Mouse (Mus musculus) liver, embryonic 14.5 days (tissue): ENCODE results near the gene Nudt9. TPM values are rescaled to one million over a fixed set of nuclear protein-coding genes. Genes with fewer than 3 reads are reported as not detected.

ENCODE experiments used
- ATAC-seq: fragments of 200-750 bp; cut with Nextera tagmentation; 2 replicates; pipeline ENCODE4 v1.8.0; 2017; ENCODE audit warnings: moderate number of reproducible peaks, mild to moderate bottlenecking, moderate library complexity; ENCODE audit not compliant: insufficient read depth
- DNase-seq, 3 experiments: peaks; one replicate each; pipeline ENCODE4 v3.0.0-alpha.2; 2012 to 2013; ENCODE audit warnings: low read depth in 3 of 3, low spot score in 3 of 3
- H3K27ac ChIP-seq: fragments of 300-500 bp; sonication (generic); 2 replicates; pipeline ENCODE4 v1.5.1; 2014; ENCODE audit warnings: moderate library complexity, mild to moderate bottlenecking, control low read depth, inconsistent platforms
- H3K27me3 ChIP-seq: fragments of 300-500 bp; sonication (generic); 2 replicates; pipeline ENCODE4 v1.6.1; 2014; ENCODE audit warnings: mild to moderate bottlenecking, low read length, moderate library complexity; ENCODE audit not compliant: control insufficient read depth, insufficient read depth
- H3K36me3 ChIP-seq: fragments of 300-500 bp; sonication (generic); replicated peaks from 2 replicates; pipeline ENCODE4 v1.6.1; 2014; ENCODE audit warnings: low read depth; ENCODE audit not compliant: control insufficient read depth, insufficient read depth
- H3K4me1 ChIP-seq, 2 experiments: fragments of 200-500 bp in 1 of 2; fragments of 300-500 bp in 1 of 2; sonication (generic) in 1 of 2; replicated peaks; 2 replicates each; pipeline ENCODE4 v1.6.1; 2012 to 2014; ENCODE audit warnings: antibody characterized with exemption in 1 of 2, inconsistent platforms in 1 of 2, low read length in 1 of 2; ENCODE audit not compliant: control insufficient read depth in 2 of 2, insufficient read depth in 2 of 2
- H3K4me2 ChIP-seq: fragments of 300-500 bp; sonication (generic); 2 replicates; pipeline ENCODE4 v1.6.1; 2014; ENCODE audit warnings: low read depth, mild to moderate bottlenecking, control low read depth, moderate library complexity
- H3K4me3 ChIP-seq, 2 experiments: fragments of 200-500 bp in 1 of 2; fragments of 300-500 bp in 1 of 2; sonication (generic) in 1 of 2; 2 replicates each; pipeline ENCODE4 v1.5.1; 2012 to 2014; ENCODE audit warnings: low read depth in 2 of 2, low read length in 2 of 2, mild to moderate bottlenecking in 2 of 2, control low read depth in 1 of 2, inconsistent platforms in 1 of 2, moderate library complexity in 1 of 2; ENCODE audit not compliant: insufficient read depth in 1 of 2
- H3K9ac ChIP-seq: fragments of 300-500 bp; sonication (generic); replicated peaks from 2 replicates; pipeline ENCODE4 v1.6.1; 2014; ENCODE audit warnings: mild to moderate bottlenecking, control low read depth, moderate library complexity
- H3K9me3 ChIP-seq: fragments of 300-500 bp; sonication (generic); 2 replicates; pipeline ENCODE4 v1.6.1; 2016; ENCODE audit warnings: low read length, mixed read lengths; ENCODE audit not compliant: control insufficient read depth
- CTCF ChIP-seq: IDR thresholded peaks from 2 replicates; pipeline ENCODE4 v1.5.1; 2016; ENCODE audit warnings: antibody characterized with exemption, low read depth, control low read depth
- EP300 ChIP-seq: IDR thresholded peaks from 2 replicates; pipeline ENCODE4 v1.6.1; 2016; ENCODE audit warnings: antibody characterized with exemption, low read depth
- WGBS: fragments of 180-500 bp; shearing (Covaris S2); extraction: QIAGEN DNeasy Blood & Tissue Kit; methylation state at CpG from one replicate; pipeline ENCODE4 v1.1.7; 2014; ENCODE audit not compliant: insufficient replicate concordance; 5-methylcytosine and 5-hydroxymethylcytosine counted together
- polyA plus RNA-seq, 2 experiments: library from polyadenylated mRNA; depleted of rRNA in 1 of 2; stranded (reverse) in 1 of 2; unstranded in 1 of 2; fragments of >200 nt; fragmentation: Nextera tagmentation in 1 of 2; extraction: Ambion mirVana in 1 of 2; gene quantifications; 2 replicates each; pipeline versions ENCODE4 v1.2.1 to v1.2.3; 2012 to 2014

Nudt9 gene
- polyA plus RNA-seq, 2 experiments, result 48.1 to 73.8 TPM

DNA sequence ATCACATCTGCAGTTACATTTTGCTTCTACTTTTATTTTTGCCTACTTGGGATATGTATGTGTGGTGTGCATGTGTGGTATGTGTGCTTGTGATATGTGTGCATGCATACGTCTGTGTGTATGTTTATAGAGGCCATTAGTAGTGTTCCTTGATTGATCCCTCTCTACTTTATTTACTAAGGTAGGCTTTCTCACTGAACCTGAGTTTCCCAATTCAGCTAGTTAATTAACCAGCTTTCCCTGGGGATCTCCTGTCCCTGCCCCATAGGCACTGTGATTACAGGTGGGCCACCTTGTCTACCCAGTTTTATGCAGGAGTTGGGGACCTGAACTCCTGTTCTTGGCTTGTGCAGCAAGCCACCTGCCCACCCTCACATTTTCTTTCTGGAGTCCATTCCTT lies 9.4 kb upstream of the Nudt9 start:
- DNase-seq (no peak), ATAC-seq (no peak)
- Histone ChIP-seq H3K27me3 (no peaks in the 10 kb centered on the region), H3K9ac (no peak overlapping the region), H3K36me3 (no peaks in the 10 kb centered on the region), H3K4me3 (no peak overlapping the region), H3K4me2 (no peak overlapping the region), H3K9me3 (no peaks in the 10 kb centered on the region), H3K27ac (no peak overlapping the region), H3K4me1 (peaks cover 0 to 14% of the 10 kb centered on the region in 2 experiments; a peak in 2 of 4 replicates)
- TF ChIP-seq CTCF (no peak), EP300 (no peak)
- WGBS, result 64% methylated on average over 1 of the region's 1 CpGs

- no peaks in the 10 kb centered on the region for H3K27me3 ChIP-seq
- no peak for DNase-seq
- 29% methylated on average over 6 of the region's 6 CpGs for WGBS
- no peaks in the 10 kb centered on the region for H3K9me3 ChIP-seq
- no peak for TF ChIP-seq EP300
- peak; percentile 64 for TF ChIP-seq CTCF
- H3K4me3 ChIP-seq, result no peak overlapping the region
- H3K36me3 ChIP-seq, result no peaks in the 10 kb centered on the region
- H3K9ac ChIP-seq, result no peak overlapping the region
- no peak overlapping the region for H3K4me2 ChIP-seq
- H3K27ac ChIP-seq, result no peak overlapping the region
- peaks cover 8 to 20% of the 10 kb centered on the region in 2 experiments for H3K4me1 ChIP-seq
- no peak for ATAC-seq
These were observed 6.8 kb upstream of the Nudt9 start for GRCm38 (mm10) chr5:104039154-104039932.

- no peak overlapping the region for H3K9ac ChIP-seq
- no peak overlapping the region for H3K27ac ChIP-seq
- ATAC-seq (no peak), DNase-seq (no peak)
- no peaks in the 10 kb centered on the region for H3K27me3 ChIP-seq
- H3K4me3 ChIP-seq, result no peak overlapping the region
- TF ChIP-seq CTCF (no peak), EP300 (no peak)
- 90% methylated on average over 2 of the region's 2 CpGs for WGBS
- H3K4me2 ChIP-seq, result no peak overlapping the region
- no peaks in the 10 kb centered on the region for H3K9me3 ChIP-seq
- peaks cover 15 to 35% of the 10 kb centered on the region in 2 experiments for H3K4me1 ChIP-seq
- no peaks in the 10 kb centered on the region for H3K36me3 ChIP-seq
These were observed 3.2 kb upstream of the Nudt9 start for GRCm38 (mm10) chr5:104042906-104043305.

DNA sequence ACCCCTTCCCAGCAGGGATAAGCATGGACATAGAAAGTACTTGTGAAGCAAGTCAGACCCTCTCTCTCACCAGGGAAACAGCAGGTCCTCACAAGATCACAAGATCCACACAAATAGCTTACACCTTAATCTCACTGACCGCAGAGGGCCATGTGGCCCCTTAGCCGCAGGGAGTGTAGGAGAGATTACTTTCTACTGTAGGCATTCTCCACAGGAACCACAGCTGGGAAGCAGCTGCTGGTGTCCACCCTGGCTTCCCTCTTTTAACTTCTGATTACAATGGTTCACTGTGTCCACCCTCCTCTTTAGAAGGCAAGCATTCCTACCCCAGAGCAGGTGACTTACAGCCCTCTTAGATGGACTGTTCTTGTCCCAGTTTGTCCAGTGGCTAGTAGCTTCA lies 2.4 kb upstream of the Nudt9 start:
- TF ChIP-seq CTCF (no peak), EP300 (peak; percentile 57)
- Histone ChIP-seq H3K4me2 (peak overlapping the region; percentile 35; the same call in 1 of the 2 replicates), H3K9ac (peak overlapping the region; percentile 24; the same call in 1 of the 2 replicates), H3K36me3 (no peaks in the 10 kb centered on the region), H3K4me1 (peaks cover 19 to 40% of the 10 kb centered on the region in 2 experiments), H3K4me3 (no peak overlapping the region), H3K27me3 (no peaks in the 10 kb centered on the region), H3K27ac (peak overlapping the region; percentile 26; the same call in 1 of the 2 replicates), H3K9me3 (no peaks in the 10 kb centered on the region)
- 36% methylated on average over 2 of the region's 2 CpGs for WGBS
- ATAC-seq (peak; percentile 4; the same call in 1 of the 2 replicates), DNase-seq (no peak)

DNA sequence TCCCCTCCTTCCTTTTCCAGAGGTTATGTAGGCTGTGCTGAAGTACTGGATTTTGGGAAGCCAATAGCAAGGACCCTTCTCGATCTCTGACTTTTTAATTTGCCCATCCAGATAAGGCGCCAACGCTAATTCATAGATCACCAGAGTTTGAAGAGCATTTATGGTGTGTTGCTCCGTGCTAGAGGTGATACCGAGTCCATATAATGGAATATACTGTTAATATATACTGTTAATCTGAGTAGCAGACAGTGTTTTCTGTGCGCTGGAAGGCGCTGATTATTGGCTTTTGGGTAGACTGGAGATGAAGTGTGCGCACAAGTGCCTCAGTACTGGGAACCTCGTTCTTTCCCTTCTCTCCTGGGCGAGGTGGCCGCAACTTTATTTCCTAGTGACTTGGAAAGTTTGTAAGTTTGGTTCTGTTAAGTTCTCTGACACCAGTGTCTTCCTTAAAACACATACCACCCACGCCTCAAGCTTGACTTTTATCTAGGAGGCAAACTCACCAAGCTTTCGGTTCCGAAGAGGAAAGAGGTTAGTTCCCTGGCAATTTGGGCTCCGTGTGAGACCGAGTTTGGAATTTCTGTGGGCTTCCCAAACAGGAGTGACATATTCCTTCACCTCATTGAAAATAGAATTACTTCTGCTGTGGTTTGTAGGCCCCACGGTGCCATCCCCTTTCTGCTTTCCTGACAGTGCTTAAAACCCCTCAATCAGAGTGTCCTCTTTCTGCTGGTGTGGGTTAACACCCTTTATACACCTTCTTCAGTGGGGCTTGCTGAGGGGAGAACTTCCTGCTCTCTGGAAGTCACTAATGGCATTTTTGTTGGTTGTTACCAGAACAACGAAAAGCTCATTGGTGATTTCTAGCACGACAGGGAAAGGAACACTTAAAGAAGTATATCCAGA lies 1.3 kb downstream of the Nudt9 start:
- peak overlapping the region; percentile 87 for H3K9ac ChIP-seq
- H3K27ac ChIP-seq, result peak overlapping the region; percentile 84
- H3K36me3 ChIP-seq, result peaks cover 18% of the 10 kb centered on the region
- 1% methylated on average over 19 of the region's 19 CpGs for WGBS
- no peaks in the 10 kb centered on the region for H3K27me3 ChIP-seq
- peak overlapping the region; percentile 63 to 72 for H3K4me3 ChIP-seq
- DNase-seq (no peak), ATAC-seq (peak; percentile 20; the same call in 1 of the 2 replicates)
- H3K9me3 ChIP-seq, result no peaks in the 10 kb centered on the region
- peaks cover 19 to 38% of the 10 kb centered on the region in 2 experiments for H3K4me1 ChIP-seq
- H3K4me2 ChIP-seq, result peak overlapping the region; percentile 70
- TF ChIP-seq EP300, result no peak
- no peak for TF ChIP-seq CTCF
